Mouse (Mus musculus): ENCODE measurements at regions not wholly inside any gene's neighbourhood (a gene's known extent, or its start where the extent isn't known, plus 50 kb on each side); places are given as distances from the start of the nearest gene placed in this dataset.
"Not testable (repeated sequence)": the region's sequence is repeated elsewhere in the genome, so short reads cannot be mapped to it uniquely, and the experiment has no call there.

- DNase-seq: no peak
- intact Hi-C loops (cut with DNase I): no loop called here
Observed at GRCm38 (mm10) chr17:29430401-29430800, 60.2 kb upstream of the Pim1 start.

- intact Hi-C loops (cut with DNase I): no loop called here
- no peak for DNase-seq
Observed at GRCm38 (mm10) chr17:29430806-29431205, 59.7 kb upstream of the Pim1 start.

GRCm38 (mm10) chr17:29431553-29432297 lies 58.8 kb upstream of the Pim1 start:
- intact Hi-C loops (cut with DNase I): no loop called here
- no peak for DNase-seq

- intact Hi-C loops (cut with DNase I): no loop called here
Observed at GRCm38 (mm10) chr17:29432666-29433065, 57.9 kb upstream of the Pim1 start.

GRCm38 (mm10) chr17:29433370-29433769 lies 57.2 kb upstream of the Pim1 start:
- no peak for DNase-seq

More at GRCm38 (mm10) chr17:29432666-29433065, 57.9 kb upstream of the Pim1 start:
- DNase-seq: no peak

GRCm38 (mm10) chr17:29434074-29434944 lies 56.2 kb upstream of the Pim1 start:
- intact Hi-C loops (cut with DNase I): no loop called here

More at GRCm38 (mm10) chr17:29433370-29433769, 57.2 kb upstream of the Pim1 start:
- intact Hi-C loops (cut with DNase I): no loop called here

GRCm38 (mm10) chr17:29435345-29436006 lies 55.1 kb upstream of the Pim1 start:
- intact Hi-C loops (cut with DNase I): loop anchor here (2.0 kb wide), 2 partner anchors 13 to 57 kb away; no protein-coding TSS in a partner anchor
- no peak for DNase-seq

More at GRCm38 (mm10) chr17:29434074-29434944, 56.2 kb upstream of the Pim1 start:
- DNase-seq: no peak

- DNase-seq: not testable (repeated sequence)
- intact Hi-C loops (cut with DNase I): loop anchor here (2.0 kb wide), 2 partner anchors 14 to 56 kb away; no protein-coding TSS in a partner anchor
Observed at GRCm38 (mm10) chr17:29436484-29436870, 54.1 kb upstream of the Pim1 start.

GRCm38 (mm10) chr17:29436871-29437534 lies 53.5 kb upstream of the Pim1 start:
- intact Hi-C loops (cut with DNase I): loop anchor here (2.0 kb wide), 2 partner anchors 14 to 56 kb away; no protein-coding TSS in a partner anchor
- DNase-seq: peak; percentile 73 to 80

- no peak for DNase-seq
- intact Hi-C loops (cut with DNase I): loop anchor here (2.0 kb wide), 3 partner anchors 15 to 55 kb away; no protein-coding TSS in a partner anchor
Observed at GRCm38 (mm10) chr17:29437535-29438324, 52.8 kb upstream of the Pim1 start.

- intact Hi-C loops (cut with DNase I): loop anchor here (2.0 kb wide), 1 partner anchor 18 kb away; no protein-coding TSS in a partner anchor
- peak; percentile 56 to 65 for DNase-seq
Observed at GRCm38 (mm10) chr17:29438347-29439235, 52.0 kb upstream of the Pim1 start.

- no peak for DNase-seq
- intact Hi-C loops (cut with DNase I): loop anchor here (2.0 kb wide), 1 partner anchor 17 kb away; no protein-coding TSS in a partner anchor
Observed at GRCm38 (mm10) chr17:29439992-29440391, 50.6 kb upstream of the Pim1 start.

GRCm38 (mm10) chr17:29440490-29440889 lies 50.1 kb upstream of the Pim1 start:
- intact Hi-C loops (cut with DNase I): no loop called here
- no peak for DNase-seq

All from heart, postnatal 36 days (tissue).